Mouse (Mus musculus) erythroid progenitor cell, adult 5-6 weeks (primary cell): Measurements from ENCODE around the gene Ptn. TPM values are rescaled to one million over a fixed set of nuclear protein-coding genes. Genes with fewer than 3 reads are reported as not detected.

Source experiments
- ATAC-seq: replicated peaks from 2 replicates; pipeline ENCODE4 v1.8.0; 2016; ENCODE audit warnings: moderate number of reproducible peaks, mild to moderate bottlenecking, moderate TSS enrichment, inconsistent platforms; ENCODE audit not compliant: poor library complexity, low FRiP score, severe bottlenecking
- total RNA-seq, 2 experiments: library from RNA; stranded (forward) in 1 of 2; stranded (reverse) in 1 of 2; fragments of 150-400 nt in 1 of 2; fragments of 186-747, 209-891 nt in 1 of 2; gene quantifications; 2 replicates each; pipeline versions ENCODE4 v1.2.3 to v1.2.4; 2015 to 2017; ENCODE audit warnings: low replicate concordance in 2 of 2

The Ptn gene
- total RNA-seq, 2 experiments from 2014 or later: not detected

- no peak for ATAC-seq
Measured at GRCm38 (mm10) chr6:36818281-36819018, 8.4 kb upstream of the Ptn start.

- ATAC-seq: no peak
Measured at GRCm38 (mm10) chr6:36816666-36817065, 6.6 kb upstream of the Ptn start.

GRCm38 (mm10) chr6:36815992-36816391, 6.0 kb upstream of the Ptn start:
- ATAC-seq: no peak

- no peak for ATAC-seq
Measured at GRCm38 (mm10) chr6:36812666-36813515, 2.9 kb upstream of the Ptn start.

- no peak for ATAC-seq
Measured at GRCm38 (mm10) chr6:36810448-36810847, 428 bp upstream of the Ptn start.

- ATAC-seq: no peak
Measured at GRCm38 (mm10) chr6:36809311-36809726, 701 bp downstream of the Ptn start.

GRCm38 (mm10) chr6:36808306-36809058, 1.5 kb downstream of the Ptn start:
- no peak for ATAC-seq

- ATAC-seq: no peak
Measured at GRCm38 (mm10) chr6:36806906-36807305, 3.1 kb downstream of the Ptn start.

GRCm38 (mm10) chr6:36800309-36800946, 9.6 kb downstream of the Ptn start:
- ATAC-seq: no peak

GRCm38 (mm10) chr6:36797066-36797655, 12.9 kb downstream of the Ptn start:
- no peak for ATAC-seq

- ATAC-seq: no peak
Measured at GRCm38 (mm10) chr6:36794535-36794934, 15.5 kb downstream of the Ptn start.

GRCm38 (mm10) chr6:36793775-36794174, 16.2 kb downstream of the Ptn start:
- no peak for ATAC-seq

GRCm38 (mm10) chr6:36789261-36789660, 20.8 kb downstream of the Ptn start:
- no peak for ATAC-seq

GRCm38 (mm10) chr6:36788576-36789191, 21.3 kb downstream of the Ptn start:
- no peak for ATAC-seq

- ATAC-seq: no peak
Measured at GRCm38 (mm10) chr6:36784682-36785208, 25.3 kb downstream of the Ptn start.

- ATAC-seq: no peak
Measured at GRCm38 (mm10) chr6:36782481-36782880, 27.5 kb downstream of the Ptn start.

GRCm38 (mm10) chr6:36777567-36778337, 32.3 kb downstream of the Ptn start:
- no peak for ATAC-seq

- ATAC-seq: no peak
Measured at GRCm38 (mm10) chr6:36777039-36777438, 33.0 kb downstream of the Ptn start.
